Mouse (Mus musculus): ENCODE results near the gene Gsc.

Gsc gene

GRCm38 (mm10) chr12:104472601-104473424 is at the start of gene Gsc:
TSS of gene Gsc (minus strand) at chr12:104473330.
- DNase-seq (ENCODE audit: low read depth) = no peak

- DNase-seq (ENCODE audit: low read depth) = no peak
These were observed 46.6 kb upstream of the Gsc start for GRCm38 (mm10) chr12:104519721-104520120.

- no peak for DNase-seq (ENCODE audit: low read depth)
These were observed 34.8 kb upstream of the Gsc start for GRCm38 (mm10) chr12:104507911-104508310.

- no peak for DNase-seq (ENCODE audit: low read depth)
These were observed 18.9 kb upstream of the Gsc start for GRCm38 (mm10) chr12:104492009-104492408.

DNA sequence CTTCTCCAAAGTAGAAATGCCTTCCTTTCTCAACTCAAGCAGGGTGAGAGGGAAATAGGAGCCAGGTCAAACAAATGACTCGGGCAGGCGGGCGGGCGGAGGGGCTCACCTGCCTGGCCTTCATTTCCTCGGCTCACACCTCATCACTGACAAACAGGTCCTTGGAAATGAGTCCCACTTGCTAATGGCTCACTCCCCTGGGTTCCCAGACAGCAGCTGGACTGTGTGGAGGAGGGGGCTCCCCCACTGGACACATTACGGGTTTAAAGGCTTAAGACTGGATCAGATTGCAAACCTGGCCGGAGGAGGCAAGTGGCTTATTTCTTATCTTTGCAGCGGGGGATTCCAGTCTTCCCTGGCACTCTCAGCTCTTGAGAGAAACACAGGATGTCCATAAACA is 13.1 kb upstream of the Gsc start:
- DNase-seq (ENCODE audit: low read depth) = no peak

DNA sequence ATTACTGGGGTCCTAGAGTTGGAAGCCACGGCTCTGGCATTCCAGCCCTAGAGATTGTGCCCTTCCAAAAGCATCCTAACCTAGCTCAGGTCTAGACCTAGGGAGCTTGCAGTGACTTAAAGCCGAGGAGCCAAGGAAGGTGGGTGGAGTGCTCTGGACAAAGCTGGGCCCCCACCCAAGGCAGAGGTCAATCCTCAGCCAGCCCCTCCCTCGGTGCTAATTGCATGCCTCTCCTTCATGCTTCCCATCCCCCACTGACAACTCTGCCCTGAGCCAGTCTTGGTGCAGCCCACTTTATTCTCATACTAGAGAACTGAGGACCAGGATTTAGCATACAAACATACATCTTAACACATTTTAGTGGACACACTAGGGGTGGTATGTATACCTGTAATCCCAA is 12.0 kb upstream of the Gsc start:
- no peak for DNase-seq (ENCODE audit: low read depth)

DNA sequence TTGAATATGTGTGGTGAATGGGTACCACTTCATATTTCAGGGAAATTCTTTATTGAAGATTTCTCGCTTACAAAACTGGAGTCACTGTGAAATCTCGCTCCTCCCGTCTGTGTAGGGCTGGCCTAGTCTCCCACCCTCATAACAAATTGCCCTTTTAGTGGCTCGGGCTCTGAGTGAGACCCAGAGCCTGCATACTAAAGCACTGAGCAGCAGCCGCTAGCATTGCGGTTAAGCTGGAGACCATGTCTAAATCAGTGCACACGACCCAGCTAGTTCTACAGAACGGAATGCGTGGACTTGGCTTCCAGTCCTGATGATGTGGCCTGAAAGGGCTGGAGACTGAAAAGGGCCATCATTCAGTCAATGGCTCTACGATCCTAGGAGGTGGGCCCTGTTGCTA is 7.9 kb upstream of the Gsc start:
- no peak for DNase-seq (ENCODE audit: low read depth)

GRCm38 (mm10) chr12:104478193-104478592 is 5.1 kb upstream of the Gsc start:
- no peak for DNase-seq (ENCODE audit: low read depth)

- no peak for DNase-seq (ENCODE audit: low read depth)
These were observed 4.4 kb upstream of the Gsc start for GRCm38 (mm10) chr12:104477501-104477900.

DNA sequence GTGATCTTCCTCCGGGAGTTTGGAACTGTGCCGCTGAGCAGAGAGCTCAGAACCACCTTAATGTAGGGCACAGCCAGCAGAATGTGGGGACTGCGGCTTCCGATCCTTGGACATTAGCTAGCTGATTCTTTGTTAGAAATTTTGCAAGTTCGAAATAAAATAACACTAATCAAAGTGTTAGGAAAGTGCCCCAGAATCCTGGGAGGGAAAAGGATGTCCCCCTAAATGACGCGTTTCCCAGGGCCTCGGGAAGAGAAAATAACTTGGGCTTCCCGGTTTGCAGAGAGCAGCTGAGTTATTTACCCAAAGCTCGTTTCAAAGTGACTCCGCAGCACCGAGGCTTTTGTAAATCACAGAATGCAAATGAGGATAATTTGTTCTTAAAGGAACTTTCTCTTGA is 3.9 kb upstream of the Gsc start:
- DNase-seq (ENCODE audit: low read depth) = no peak

DNA sequence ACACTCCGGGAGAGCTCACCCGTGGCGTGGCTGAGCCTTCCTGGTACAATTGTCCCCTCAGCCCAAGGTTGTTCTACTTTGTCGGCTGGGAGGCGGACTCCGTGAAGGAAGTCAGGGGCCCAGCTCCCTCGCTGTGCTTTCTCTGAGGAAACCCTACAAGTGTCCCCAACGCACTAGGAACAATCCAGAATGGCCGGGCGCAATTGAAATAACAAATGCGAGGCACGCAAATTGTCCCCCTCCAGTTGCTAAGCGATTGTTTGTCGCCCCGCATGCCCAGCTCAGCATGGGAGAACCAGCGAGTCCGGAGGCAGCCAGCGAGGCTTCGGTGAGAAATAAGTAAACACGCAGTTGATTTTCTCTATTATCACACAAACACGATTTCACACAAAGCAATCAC is 2.8 kb upstream of the Gsc start:
- no peak for DNase-seq (ENCODE audit: low read depth)

DNA sequence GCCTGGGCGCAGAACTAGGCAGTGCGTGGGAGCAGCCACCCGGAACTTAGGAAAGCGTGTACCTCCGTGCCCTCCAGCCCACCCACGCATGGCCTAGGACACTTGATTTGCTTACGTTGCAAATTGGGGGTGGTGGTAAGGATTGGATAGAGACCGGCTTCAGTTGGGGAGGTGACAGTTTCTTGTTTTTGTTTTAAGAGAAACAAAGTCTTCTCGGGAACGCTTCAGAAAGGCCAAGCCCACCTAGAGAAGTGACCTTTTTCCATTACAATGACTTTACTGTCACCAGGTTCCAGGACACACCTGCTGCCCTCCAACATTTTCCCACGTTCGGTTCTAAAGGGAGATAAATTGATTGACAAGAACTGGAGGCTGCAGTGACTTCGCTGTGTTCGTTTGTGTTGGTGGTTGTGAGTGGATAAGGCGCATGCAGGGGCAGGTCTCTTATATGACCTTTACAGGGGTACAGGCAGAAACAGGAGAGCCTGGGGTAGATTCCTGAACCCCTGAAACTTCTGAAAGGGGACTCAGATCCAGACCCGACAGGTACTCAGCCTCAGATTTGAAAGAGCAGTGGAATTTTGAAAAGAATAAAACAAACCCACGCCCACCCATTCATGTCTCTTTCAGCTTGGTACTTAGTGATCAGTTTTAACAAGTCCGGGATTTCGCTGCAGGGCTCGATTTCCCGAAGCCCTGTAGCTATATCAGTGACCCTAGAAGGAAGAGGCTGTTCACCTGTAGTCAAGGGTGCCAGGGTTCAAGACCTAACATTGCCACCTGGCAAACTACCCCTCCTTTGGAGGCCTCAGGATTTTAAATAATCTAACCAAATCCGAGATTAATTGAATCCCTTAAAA is 2.0 kb upstream of the Gsc start:
- DNase-seq (ENCODE audit: low read depth) = no peak

DNA sequence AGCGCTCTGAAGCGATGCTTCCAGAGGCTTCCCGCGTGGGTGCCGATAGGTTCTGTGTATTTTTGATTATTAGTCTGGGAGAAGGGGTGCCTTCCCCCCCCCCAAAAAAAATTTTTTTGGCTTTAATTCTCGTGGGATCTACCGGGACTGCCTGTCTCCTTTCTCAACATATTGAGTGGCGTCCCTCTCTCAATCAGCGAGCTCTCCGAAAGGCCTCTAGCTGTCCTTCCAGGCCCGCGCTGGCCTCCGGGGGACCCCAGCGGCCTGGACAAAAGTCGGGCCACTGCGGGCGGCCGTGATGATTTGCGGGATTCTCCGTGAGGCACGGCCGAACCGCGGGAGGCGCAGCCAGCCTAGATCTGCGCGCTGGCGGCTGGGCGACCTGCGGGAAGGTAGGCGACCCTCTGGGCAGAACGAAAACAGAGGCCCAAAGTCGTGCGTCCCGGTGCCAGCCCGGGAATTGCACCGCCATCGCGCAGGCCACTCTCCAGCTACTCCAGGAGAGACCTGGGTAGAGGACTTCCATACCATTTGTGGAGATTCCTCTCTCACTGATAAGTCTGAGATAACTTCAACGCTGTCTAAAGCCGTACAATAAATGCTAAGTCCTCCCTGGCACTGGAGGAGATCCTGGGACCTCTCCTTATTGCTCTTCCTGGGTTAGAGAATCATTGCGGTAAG is 1.2 kb upstream of the Gsc start:
- no peak for DNase-seq (ENCODE audit: low read depth)

GRCm38 (mm10) chr12:104473492-104473891 is 362 bp upstream of the Gsc start:
- DNase-seq (ENCODE audit: low read depth) = no peak

- DNase-seq (ENCODE audit: low read depth) = no peak
These were observed 958 bp downstream of the Gsc start for GRCm38 (mm10) chr12:104472218-104472525.

GRCm38 (mm10) chr12:104471351-104472217 is 1.5 kb downstream of the Gsc start:
- DNase-seq (ENCODE audit: low read depth) = no peak

DNA sequence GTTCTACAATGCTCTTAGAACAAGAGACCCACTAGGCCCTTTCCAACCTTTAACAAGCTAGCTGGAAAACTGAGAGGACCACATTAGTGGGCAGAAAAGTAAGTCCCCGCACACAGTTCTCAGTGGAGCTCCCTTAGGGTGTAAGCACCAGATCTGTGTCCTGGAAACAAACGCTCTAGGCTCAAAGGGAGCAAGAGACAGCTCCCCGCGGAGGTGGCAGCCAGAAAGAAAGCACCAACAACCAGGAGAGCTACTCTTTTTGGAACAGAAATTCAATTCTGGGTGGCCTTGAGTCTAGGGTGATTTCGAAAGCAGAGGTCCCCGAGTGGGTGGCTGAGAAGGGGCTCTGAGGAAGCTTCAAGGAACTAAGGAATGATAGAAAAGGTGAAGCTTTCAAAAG is 2.5 kb downstream of the Gsc start:
- no peak for DNase-seq (ENCODE audit: low read depth)

DNA sequence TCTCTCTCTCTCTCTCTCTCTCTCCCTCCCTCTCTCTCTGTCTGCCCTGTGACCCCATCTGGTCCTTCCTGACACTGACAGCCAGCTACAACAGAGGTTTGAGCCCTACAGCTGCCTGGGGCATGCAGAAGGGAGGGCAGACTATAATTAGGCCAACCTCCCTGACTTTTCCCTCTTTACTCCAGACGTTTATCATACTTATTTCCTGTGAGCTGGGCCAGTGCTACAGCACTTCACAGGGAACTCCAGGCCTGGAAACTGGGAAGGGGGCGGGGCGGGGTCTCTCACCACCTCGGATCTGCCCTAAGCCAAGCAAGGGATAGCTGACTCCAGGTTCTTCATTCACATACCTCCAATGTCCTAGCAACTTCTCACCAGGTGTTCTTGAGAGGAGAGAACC is 4.3 kb downstream of the Gsc start:
- DNase-seq (ENCODE audit: low read depth) = no peak

DNA sequence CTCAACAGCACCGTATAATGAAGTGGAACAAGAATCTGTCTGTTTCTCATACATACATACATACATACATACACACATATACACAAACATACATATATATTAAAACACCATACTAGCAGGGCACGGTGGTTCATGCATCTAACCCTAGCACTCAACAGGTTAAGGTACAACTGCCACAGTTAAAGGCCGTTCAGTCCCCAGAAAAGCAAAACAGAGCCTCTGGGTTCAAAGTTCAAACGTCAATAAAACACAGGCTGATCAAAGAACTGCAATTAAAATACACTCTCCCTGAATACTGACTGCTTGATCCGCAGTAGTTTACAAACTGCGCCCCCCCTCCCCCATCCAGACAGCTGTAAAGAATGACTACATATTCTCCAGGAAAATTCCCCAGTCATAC is 5.8 kb downstream of the Gsc start:
- DNase-seq (ENCODE audit: low read depth) = no peak

- DNase-seq (ENCODE audit: low read depth) = no peak
These were observed 6.2 kb downstream of the Gsc start for GRCm38 (mm10) chr12:104466930-104467329.

DNA sequence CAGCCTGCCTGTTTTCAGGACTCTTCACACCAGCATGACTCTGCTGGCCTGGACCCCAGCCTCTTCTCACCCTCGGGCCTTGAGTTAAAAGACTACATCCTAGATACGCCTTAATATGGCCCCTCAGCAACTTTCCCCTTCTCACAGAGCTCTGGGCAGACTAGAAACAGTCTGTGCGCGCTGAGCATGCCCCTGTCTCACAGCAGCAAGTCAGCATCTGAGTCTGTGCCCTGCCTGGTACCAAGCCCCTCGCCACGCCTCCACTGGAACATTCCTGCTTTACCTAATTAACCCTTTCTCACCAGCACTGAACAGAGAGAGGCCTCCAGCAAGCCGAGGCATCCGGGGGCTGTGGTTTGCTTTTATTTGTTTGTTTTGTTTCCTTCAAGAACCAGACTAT is 11.8 kb downstream of the Gsc start:
- no peak for DNase-seq (ENCODE audit: low read depth)

DNA sequence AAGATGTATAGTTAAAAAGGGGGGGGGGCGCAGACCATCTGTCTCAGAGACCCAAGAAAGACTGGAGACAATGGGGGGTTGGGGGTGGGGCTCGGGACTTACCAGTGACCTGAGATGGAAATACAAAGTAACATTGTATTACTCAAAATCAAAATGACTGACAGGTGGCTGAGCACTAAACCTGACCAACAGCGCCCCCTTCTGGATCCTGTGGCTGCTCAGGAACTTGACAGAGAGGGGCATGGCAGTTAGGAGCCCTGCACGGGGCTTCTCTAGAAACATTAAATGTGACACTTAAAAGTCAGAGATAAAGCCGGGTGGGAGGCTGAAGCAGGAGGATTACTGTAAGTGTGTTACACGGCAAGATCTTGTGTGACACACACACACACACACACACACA is 13.8 kb downstream of the Gsc start:
- no peak for DNase-seq (ENCODE audit: low read depth)

Data from naive thymus-derived CD4-positive, alpha-beta T cell, adult 2 months (primary cell).